Mouse (Mus musculus) central nervous system, embryonic 14 days (tissue): Measurements from ENCODE around the gene Bsph2. TPM values are rescaled to one million over a fixed set of nuclear protein-coding genes. Genes with fewer than 3 reads are reported as not detected.

Experiments
- polyA plus RNA-seq: library from polyadenylated mRNA; depleted of rRNA; stranded (reverse); fragments of >200 nt; gene quantifications from 2 replicates; pipeline ENCODE4 v1.2.3, GENCODE M21; 2012; rRNA removed

The Bsph2 gene
- not detected in 2 replicates for polyA plus RNA-seq

GRCm38 (mm10) chr7:13570967-13571366 lies at the start of gene Bsph2:
Gene Bsph2, minus strand, starts transcription at chr7:13571067.

Other genes with a start within 250 kb of the Bsph2 start
- 2.4 and 3.3 TPM in 2 replicates for gene Pla2g4c, start 246.4 kb downstream of the Bsph2 start, polyA plus RNA-seq
- 0.11 and 0.34 TPM in 2 replicates for gene Cabp5, start 172.9 kb downstream of the Bsph2 start, polyA plus RNA-seq
- gene Bsph1, start 120.2 kb downstream of the Bsph2 start, polyA plus RNA-seq = not detected in 2 replicates
- not detected in 2 replicates for gene Sult2a5, start 52.9 kb upstream of the Bsph2 start, polyA plus RNA-seq
- not detected in 2 replicates for gene Sult2a2, start 162.4 kb upstream of the Bsph2 start, polyA plus RNA-seq